Mouse (Mus musculus): Measurements from ENCODE around the gene Olfr763.
A peak's percentile ranks its signal among the peaks of the same experiment; 100 is the strongest.
"Not testable (repeated sequence)": the region's sequence is repeated elsewhere in the genome, so short reads cannot be mapped to it uniquely, and the experiment has no call there.

The Olfr763 gene

GRCm38 (mm10) chr10:129010288-129010841, at the start of gene Olfr763:
TSS of gene Olfr763 (plus strand) at chr10:129010791.
- no peak for DNase-seq (ENCODE audit: low spot score in 2 of 2)

- DNase-seq (ENCODE audit: low spot score in 2 of 2), result no peak
These were observed 45.6 kb upstream of the Olfr763 start for GRCm38 (mm10) chr10:128964961-128965360.

GRCm38 (mm10) chr10:128965871-128966270, 44.7 kb upstream of the Olfr763 start:
- DNase-seq (ENCODE audit: low spot score in 2 of 2), result no peak

- DNase-seq (ENCODE audit: low spot score in 2 of 2), result no peak
These were observed 42.2 kb upstream of the Olfr763 start for GRCm38 (mm10) chr10:128968341-128968749.

GRCm38 (mm10) chr10:128970740-128971250, 39.8 kb upstream of the Olfr763 start:
- no peak for DNase-seq (ENCODE audit: low spot score in 2 of 2)

- DNase-seq (ENCODE audit: low spot score in 2 of 2), result no peak
These were observed 37.8 kb upstream of the Olfr763 start for GRCm38 (mm10) chr10:128972841-128973240.

GRCm38 (mm10) chr10:128976395-128976794, 34.2 kb upstream of the Olfr763 start:
- no peak for DNase-seq (ENCODE audit: low spot score in 2 of 2)

GRCm38 (mm10) chr10:128977522-128978114, 33.0 kb upstream of the Olfr763 start:
- peak in 1 of 2 experiments; percentile 3 for DNase-seq (ENCODE audit: low spot score in 2 of 2)

- no peak for DNase-seq (ENCODE audit: low spot score in 2 of 2)
These were observed 29.8 kb upstream of the Olfr763 start for GRCm38 (mm10) chr10:128980644-128981365.

- not testable (repeated sequence) for DNase-seq (ENCODE audit: low spot score in 2 of 2)
These were observed 21.5 kb upstream of the Olfr763 start, which contains the start of gene Olfr9 for GRCm38 (mm10) chr10:128989131-128989530. TSS of gene Olfr9 (plus strand) at chr10:128989431.

- not testable (repeated sequence) for DNase-seq (ENCODE audit: low spot score in 2 of 2)
These were observed 20.3 kb upstream of the Olfr763 start for GRCm38 (mm10) chr10:128990129-128990850.

- DNase-seq (ENCODE audit: low spot score in 2 of 2), result peak in 1 of 2 experiments; percentile 4
These were observed 19.6 kb upstream of the Olfr763 start for GRCm38 (mm10) chr10:128990994-128991393.

GRCm38 (mm10) chr10:128995796-128996195, 14.8 kb upstream of the Olfr763 start:
- no peak for DNase-seq (ENCODE audit: low spot score in 2 of 2)

GRCm38 (mm10) chr10:128996523-128997040, 14.0 kb upstream of the Olfr763 start:
- no peak for DNase-seq (ENCODE audit: low spot score in 2 of 2)

GRCm38 (mm10) chr10:129004032-129004920, 6.3 kb upstream of the Olfr763 start:
- no peak for DNase-seq (ENCODE audit: low spot score in 2 of 2)

- not testable (repeated sequence) for DNase-seq (ENCODE audit: low spot score in 2 of 2)
These were observed 920 bp downstream of the Olfr763 start for GRCm38 (mm10) chr10:129011511-129011910.

- no peak for DNase-seq (ENCODE audit: low spot score in 2 of 2)
These were observed 3.9 kb downstream of the Olfr763 start for GRCm38 (mm10) chr10:129014477-129014876.

- DNase-seq (ENCODE audit: low spot score in 2 of 2), result no peak
These were observed 12.7 kb downstream of the Olfr763 start for GRCm38 (mm10) chr10:129023319-129023718.

GRCm38 (mm10) chr10:129026018-129026662, 15.5 kb downstream of the Olfr763 start:
- no peak for DNase-seq (ENCODE audit: low spot score in 2 of 2)

- DNase-seq (ENCODE audit: low spot score in 2 of 2), result no peak
These were observed 17.8 kb downstream of the Olfr763 start for GRCm38 (mm10) chr10:129028343-129028742.
